Mouse (Mus musculus): Measurements from ENCODE around the gene Cacna1c. TPM values are rescaled to one million over a fixed set of nuclear protein-coding genes. Genes with fewer than 3 reads are reported as not detected.

The Cacna1c gene
- total RNA-seq, 1 experiment: 0.98 TPM

DNA sequence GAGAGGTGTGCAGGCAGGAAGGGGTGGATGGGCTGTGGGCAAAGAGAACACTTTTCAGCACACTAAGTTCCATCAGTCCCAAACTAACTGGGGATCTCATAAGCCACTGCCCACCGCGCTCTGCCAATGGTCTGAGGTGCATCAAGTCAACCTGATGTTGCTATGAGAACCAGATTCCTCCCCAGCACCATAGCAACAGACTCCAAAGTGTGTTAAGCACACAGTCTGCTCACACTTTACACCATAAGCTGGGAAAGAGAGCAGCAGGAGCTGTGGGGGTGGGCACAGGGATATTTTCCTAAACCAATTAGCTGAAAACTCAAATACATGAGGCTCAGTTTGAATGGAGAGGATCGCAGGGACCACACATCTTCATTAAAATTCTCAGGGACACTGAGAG lies 345.1 kb downstream of the Cacna1c start:
- in situ Hi-C loops (cut with MboI; ENCODE audit: low sequenced_read_pairs in 2 of 2, unreplicated experiment in 2 of 2): no loop called here
- Histone ChIP-seq H3K36me3 (ENCODE audit: control insufficient read depth, insufficient read depth, low read length, poor library complexity, severe bottlenecking) (no peaks in the 10 kb centered on the region), H3K27ac (ENCODE audit: insufficient read depth, low read depth, low read length, poor library complexity, severe bottlenecking) (no peak overlapping the region), H3K9ac (ENCODE audit: insufficient read depth, low read depth, low read length, poor library complexity, severe bottlenecking) (no peak overlapping the region), H3K9me3 (ENCODE audit: control insufficient read depth, insufficient read depth, low read depth, low read length) (no peaks in the 10 kb centered on the region), H3K4me3 (ENCODE audit: insufficient read depth in 1 of 2, low read depth in 1 of 2, low read length in 2 of 2, poor library complexity in 1 of 2, severe bottlenecking in 1 of 2) (no peak overlapping the region), H3K4me1 (ENCODE audit: control insufficient read depth in 2 of 2, insufficient read depth in 2 of 2, low read length in 2 of 2, poor library complexity in 1 of 2) (no peaks in the 10 kb centered on the region)
- TF ChIP-seq CHD2 (IDR thresholded peaks at IDR 0.05; ENCODE audit: low read depth, low read length): no peak
- TF ChIP-seq ZNF384 (IDR thresholded peaks at IDR 0.05; ENCODE audit: low read depth, low read length): no peak
- TF ChIP-seq HCFC1 (IDR thresholded peaks at IDR 0.05; ENCODE audit: borderline replicate concordance, insufficient read depth, low read length): no peak
- TF ChIP-seq ZC3H11A (IDR thresholded peaks at IDR 0.05; ENCODE audit: borderline replicate concordance, low read depth, low read length): no peak
- no peak for TF ChIP-seq MAFK (IDR thresholded peaks at IDR 0.05; ENCODE audit: insufficient read depth, low read depth, low read length)
- DNase-seq (ENCODE audit: low read depth, low spot score): no peak

DNA sequence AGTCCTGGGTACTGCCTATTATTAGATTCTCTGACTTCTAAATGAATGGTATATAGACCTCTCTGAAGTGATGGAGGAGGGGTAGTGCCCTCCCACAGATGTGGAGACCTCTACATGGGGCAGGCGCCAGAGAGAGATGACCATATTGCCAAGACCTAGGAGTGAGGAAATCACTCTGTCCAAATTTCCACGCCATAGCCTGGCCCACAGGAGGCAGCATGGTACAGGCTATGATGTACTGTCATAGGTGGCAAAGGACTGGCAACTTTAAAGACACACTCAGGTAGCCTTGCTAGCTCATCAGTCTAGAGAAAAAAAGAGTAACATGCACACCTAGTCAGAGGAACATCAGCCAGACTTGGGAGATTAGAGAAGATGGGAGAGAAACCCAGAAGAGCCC lies 347.6 kb downstream of the Cacna1c start:
- DNase-seq (ENCODE audit: low read depth, low spot score): no peak
- Histone ChIP-seq H3K4me3 (ENCODE audit: insufficient read depth in 1 of 2, low read depth in 1 of 2, low read length in 2 of 2, poor library complexity in 1 of 2, severe bottlenecking in 1 of 2) (no peak overlapping the region), H3K36me3 (ENCODE audit: control insufficient read depth, insufficient read depth, low read length, poor library complexity, severe bottlenecking) (no peaks in the 10 kb centered on the region), H3K9me3 (ENCODE audit: control insufficient read depth, insufficient read depth, low read depth, low read length) (no peaks in the 10 kb centered on the region), H3K4me1 (ENCODE audit: control insufficient read depth in 2 of 2, insufficient read depth in 2 of 2, low read length in 2 of 2, poor library complexity in 1 of 2) (no peaks in the 10 kb centered on the region), H3K9ac (ENCODE audit: insufficient read depth, low read depth, low read length, poor library complexity, severe bottlenecking) (no peak overlapping the region), H3K27ac (ENCODE audit: insufficient read depth, low read depth, low read length, poor library complexity, severe bottlenecking) (no peak overlapping the region)
- TF ChIP-seq HCFC1 (IDR thresholded peaks at IDR 0.05; ENCODE audit: borderline replicate concordance, insufficient read depth, low read length): no peak
- TF ChIP-seq MAFK (IDR thresholded peaks at IDR 0.05; ENCODE audit: insufficient read depth, low read depth, low read length): no peak
- in situ Hi-C loops (cut with MboI; ENCODE audit: low sequenced_read_pairs in 2 of 2, unreplicated experiment in 2 of 2): no loop called here

DNA sequence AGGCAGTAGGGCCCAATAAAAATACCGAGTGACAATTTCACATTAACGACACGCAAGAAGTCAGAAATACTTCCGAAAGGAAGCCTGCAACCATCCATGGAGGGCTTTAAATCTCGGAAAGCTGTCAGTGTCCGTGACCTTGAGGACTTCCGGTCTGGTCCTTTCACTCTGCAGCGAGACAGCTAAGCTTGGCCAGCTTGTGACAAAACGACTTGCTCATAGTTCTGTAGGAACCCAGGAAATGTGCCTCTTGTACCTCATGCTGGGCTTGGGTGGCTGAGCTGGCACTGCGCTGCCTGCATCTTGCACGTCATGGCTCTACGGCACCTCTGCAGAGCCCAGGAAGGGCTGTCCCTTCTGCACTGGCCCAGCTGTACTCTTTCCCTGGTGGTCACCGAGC lies 348.5 kb downstream of the Cacna1c start:
- H3K4me3 ChIP-seq (ENCODE audit: insufficient read depth in 1 of 2, low read depth in 1 of 2, low read length in 2 of 2, poor library complexity in 1 of 2, severe bottlenecking in 1 of 2): no peak overlapping the region
- H3K4me1 ChIP-seq (ENCODE audit: control insufficient read depth in 2 of 2, insufficient read depth in 2 of 2, low read length in 2 of 2, poor library complexity in 1 of 2): no peaks in the 10 kb centered on the region
- in situ Hi-C loops (cut with MboI; ENCODE audit: low sequenced_read_pairs in 2 of 2, unreplicated experiment in 2 of 2): no loop called here
- H3K9ac ChIP-seq (ENCODE audit: insufficient read depth, low read depth, low read length, poor library complexity, severe bottlenecking): no peak overlapping the region
- TF ChIP-seq ZNF384 (IDR thresholded peaks at IDR 0.05; ENCODE audit: low read depth, low read length) (no peak), HCFC1 (IDR thresholded peaks at IDR 0.05; ENCODE audit: borderline replicate concordance, insufficient read depth, low read length) (no peak), CHD2 (IDR thresholded peaks at IDR 0.05; ENCODE audit: low read depth, low read length) (no peak), MAFK (IDR thresholded peaks at IDR 0.05; ENCODE audit: insufficient read depth, low read depth, low read length) (no peak), ZC3H11A (IDR thresholded peaks at IDR 0.05; ENCODE audit: borderline replicate concordance, low read depth, low read length) (no peak)
- DNase-seq (ENCODE audit: low read depth, low spot score): no peak
- H3K27ac ChIP-seq (ENCODE audit: insufficient read depth, low read depth, low read length, poor library complexity, severe bottlenecking): no peak overlapping the region
- no peaks in the 10 kb centered on the region for H3K36me3 ChIP-seq (ENCODE audit: control insufficient read depth, insufficient read depth, low read length, poor library complexity, severe bottlenecking)
- H3K9me3 ChIP-seq (ENCODE audit: control insufficient read depth, insufficient read depth, low read depth, low read length): no peaks in the 10 kb centered on the region

DNA sequence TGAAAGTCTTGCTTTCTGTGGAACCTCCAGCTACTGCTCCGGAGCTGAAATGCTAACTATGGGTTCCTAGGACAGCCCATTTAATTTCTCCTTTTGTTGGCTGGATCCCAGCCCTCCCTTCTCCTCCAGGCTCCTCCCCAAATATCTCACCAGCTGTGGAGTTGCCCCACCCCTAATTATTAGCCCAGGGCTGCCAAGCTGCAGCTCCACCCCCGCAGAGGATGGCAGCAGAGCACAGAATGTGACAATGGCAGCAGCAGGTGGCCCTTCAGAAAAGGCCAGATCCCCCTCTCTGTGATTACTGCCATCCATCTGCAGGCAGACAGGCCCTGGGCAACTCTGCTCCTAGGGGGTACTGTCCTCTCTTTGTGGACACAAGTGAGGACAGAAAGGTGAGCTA lies 350.4 kb downstream of the Cacna1c start:
- Histone ChIP-seq H3K9me3 (ENCODE audit: control insufficient read depth, insufficient read depth, low read depth, low read length) (no peaks in the 10 kb centered on the region), H3K9ac (ENCODE audit: insufficient read depth, low read depth, low read length, poor library complexity, severe bottlenecking) (no peak overlapping the region), H3K4me3 (ENCODE audit: insufficient read depth in 1 of 2, low read depth in 1 of 2, low read length in 2 of 2, poor library complexity in 1 of 2, severe bottlenecking in 1 of 2) (no peak overlapping the region), H3K4me1 (ENCODE audit: control insufficient read depth in 2 of 2, insufficient read depth in 2 of 2, low read length in 2 of 2, poor library complexity in 1 of 2) (no peaks in the 10 kb centered on the region), H3K36me3 (ENCODE audit: control insufficient read depth, insufficient read depth, low read length, poor library complexity, severe bottlenecking) (no peaks in the 10 kb centered on the region), H3K27ac (ENCODE audit: insufficient read depth, low read depth, low read length, poor library complexity, severe bottlenecking) (no peak overlapping the region)
- TF ChIP-seq HCFC1 (IDR thresholded peaks at IDR 0.05; ENCODE audit: borderline replicate concordance, insufficient read depth, low read length) (no peak), ZC3H11A (IDR thresholded peaks at IDR 0.05; ENCODE audit: borderline replicate concordance, low read depth, low read length) (no peak), ZNF384 (IDR thresholded peaks at IDR 0.05; ENCODE audit: low read depth, low read length) (no peak), CHD2 (IDR thresholded peaks at IDR 0.05; ENCODE audit: low read depth, low read length) (no peak)
- in situ Hi-C loops (cut with MboI; ENCODE audit: low sequenced_read_pairs in 2 of 2, unreplicated experiment in 2 of 2): no loop called here
- DNase-seq (ENCODE audit: low read depth, low spot score): no peak

DNA sequence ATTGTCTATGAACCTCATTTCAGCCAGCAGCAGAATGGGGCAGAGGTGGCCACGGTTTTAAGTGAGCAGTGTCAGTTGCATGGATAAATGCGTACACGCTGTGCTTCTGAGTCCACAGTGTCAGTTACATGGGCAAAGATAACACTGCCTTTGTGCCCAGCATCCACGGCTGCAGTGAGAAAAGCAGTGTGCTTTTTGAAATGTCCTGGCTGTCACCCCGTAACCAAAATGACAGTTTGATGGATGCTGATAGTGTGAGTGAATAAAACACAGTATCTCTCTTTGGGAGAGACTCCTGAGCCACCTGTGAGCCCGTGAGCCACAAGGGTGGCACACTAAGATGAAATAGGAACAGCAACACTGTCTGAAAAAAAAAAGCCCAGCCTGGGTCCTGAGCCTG lies 351.0 kb downstream of the Cacna1c start:
- Histone ChIP-seq H3K9me3 (ENCODE audit: control insufficient read depth, insufficient read depth, low read depth, low read length) (no peaks in the 10 kb centered on the region), H3K4me1 (ENCODE audit: control insufficient read depth in 2 of 2, insufficient read depth in 2 of 2, low read length in 2 of 2, poor library complexity in 1 of 2) (no peaks in the 10 kb centered on the region), H3K4me3 (ENCODE audit: insufficient read depth in 1 of 2, low read depth in 1 of 2, low read length in 2 of 2, poor library complexity in 1 of 2, severe bottlenecking in 1 of 2) (no peak overlapping the region), H3K27ac (ENCODE audit: insufficient read depth, low read depth, low read length, poor library complexity, severe bottlenecking) (no peak overlapping the region), H3K36me3 (ENCODE audit: control insufficient read depth, insufficient read depth, low read length, poor library complexity, severe bottlenecking) (no peaks in the 10 kb centered on the region), H3K9ac (ENCODE audit: insufficient read depth, low read depth, low read length, poor library complexity, severe bottlenecking) (no peak overlapping the region)
- no peak for TF ChIP-seq MAFK (IDR thresholded peaks at IDR 0.05; ENCODE audit: insufficient read depth, low read depth, low read length)
- TF ChIP-seq ZC3H11A (IDR thresholded peaks at IDR 0.05; ENCODE audit: borderline replicate concordance, low read depth, low read length): no peak
- TF ChIP-seq HCFC1 (IDR thresholded peaks at IDR 0.05; ENCODE audit: borderline replicate concordance, insufficient read depth, low read length): no peak
- no peak for TF ChIP-seq CHD2 (IDR thresholded peaks at IDR 0.05; ENCODE audit: low read depth, low read length)
- TF ChIP-seq ZNF384 (IDR thresholded peaks at IDR 0.05; ENCODE audit: low read depth, low read length): no peak
- DNase-seq (ENCODE audit: low read depth, low spot score): no peak
- in situ Hi-C loops (cut with MboI; ENCODE audit: low sequenced_read_pairs in 2 of 2, unreplicated experiment in 2 of 2): no loop called here
